Mouse (Mus musculus) lung, postnatal 4 days (tissue): Measurements from ENCODE around the gene Prkar1a.
A peak's percentile ranks its signal among the peaks of the same experiment; 100 is the strongest.

Experiments used
- DNase-seq, 2 experiments: peaks; one replicate each; pipeline ENCODE4 v3.0.0; 2021

Gene Prkar1a

DNA sequence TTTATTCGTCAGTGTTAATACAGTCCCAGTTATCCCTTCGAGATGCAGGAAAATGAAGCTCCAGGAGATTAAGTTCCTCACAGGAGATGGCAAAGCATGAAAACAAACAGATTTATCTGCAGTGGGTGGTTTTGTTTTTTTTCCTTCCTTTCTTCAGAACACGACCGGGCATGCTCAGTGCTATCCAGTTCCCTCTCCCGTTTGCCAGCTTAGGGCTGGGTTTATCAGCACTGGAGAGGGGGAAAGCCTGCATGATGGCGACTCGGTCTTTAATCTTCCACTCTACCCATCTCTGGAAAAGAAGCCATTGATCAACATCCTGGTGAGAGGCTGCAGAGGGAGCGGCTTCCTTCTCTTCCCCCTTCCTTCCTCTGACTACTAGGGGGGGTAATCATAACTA is at the start of gene Prkar1a:
Gene Prkar1a, plus strand, starts transcription at position 200 of the 400 bp plus-strand sequence.
- DNase-seq = no peak

DNA sequence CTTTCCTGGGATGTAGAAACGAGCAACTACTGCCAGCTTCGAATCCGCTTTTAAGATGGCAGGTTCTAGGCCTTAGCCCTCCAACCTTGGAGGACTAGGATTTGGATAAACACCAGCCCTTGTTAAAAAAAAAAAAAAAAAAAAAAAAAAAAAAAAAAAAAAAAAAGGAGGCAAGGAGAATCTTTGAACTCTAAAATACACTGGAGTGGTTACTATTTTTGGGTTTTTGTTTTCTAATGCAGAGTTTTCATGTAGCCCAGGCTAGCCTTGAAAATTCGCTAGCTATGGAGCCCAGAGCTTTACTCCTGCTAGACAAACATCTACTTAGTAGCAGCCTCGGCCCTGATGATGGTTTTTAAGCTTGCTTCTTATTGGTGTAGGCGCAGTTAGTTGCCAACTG is 41.6 kb upstream of the Prkar1a start:
- no peak for DNase-seq

DNA sequence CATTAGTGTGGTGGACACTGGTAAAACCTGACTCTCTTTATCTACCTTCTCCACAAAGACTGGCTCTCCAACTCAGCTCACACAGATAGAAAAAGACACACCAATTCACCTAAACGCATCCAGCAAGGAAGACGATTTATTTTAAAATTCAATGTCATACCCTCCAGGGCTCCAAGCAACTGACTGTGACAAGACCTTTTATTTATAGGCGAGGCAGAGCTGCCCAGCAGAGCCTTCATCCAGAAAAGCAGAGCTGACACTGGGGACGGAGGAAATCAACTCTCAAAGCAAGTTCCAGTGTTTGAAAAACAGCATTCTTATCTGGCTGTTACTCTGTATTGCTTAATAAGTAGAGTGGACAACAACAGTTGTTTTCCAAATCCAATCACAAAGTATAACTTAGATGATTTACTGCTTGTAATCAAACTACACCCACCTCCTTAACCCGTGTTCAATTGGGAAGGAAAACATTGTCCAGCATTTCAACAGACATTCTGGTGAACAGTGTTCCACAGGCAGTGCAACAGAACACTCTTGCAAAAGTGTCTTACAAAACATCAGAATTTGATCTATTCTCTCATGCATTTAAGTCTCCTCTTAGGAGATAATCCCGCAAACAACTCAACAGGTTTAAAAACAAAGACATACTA is 40.1 kb upstream of the Prkar1a start:
- DNase-seq = no peak

GRCm38 (mm10) chr11:109610046-109610794 is 39.0 kb upstream of the Prkar1a start:
- DNase-seq = peak in 1 of 2 experiments; percentile 47

DNA sequence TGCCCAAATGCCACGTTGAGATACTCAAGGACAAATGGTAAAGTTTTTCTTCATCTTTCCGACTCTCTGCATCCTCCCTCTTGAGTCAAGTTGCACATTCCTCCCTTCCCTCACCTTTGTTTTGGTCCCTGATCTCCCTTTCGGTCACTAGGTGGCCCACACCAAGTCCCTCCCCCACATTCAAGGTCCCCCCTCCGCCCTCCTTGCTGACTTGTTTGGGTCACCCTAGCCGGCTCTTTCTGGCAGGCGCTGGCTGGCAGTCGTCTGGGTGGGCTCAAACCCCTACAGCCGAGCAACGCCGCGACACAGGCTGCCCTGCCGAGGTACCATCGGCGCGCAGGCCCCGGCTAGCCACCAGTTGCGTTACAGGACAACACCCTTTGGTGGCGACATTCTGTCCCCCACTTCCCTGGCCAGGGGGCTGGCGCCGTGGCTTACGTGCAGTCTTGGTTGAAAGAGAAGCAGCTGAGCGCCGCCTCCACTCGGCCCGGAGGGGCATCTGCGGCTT is 38.4 kb upstream of the Prkar1a start:
- DNase-seq = no peak

DNA sequence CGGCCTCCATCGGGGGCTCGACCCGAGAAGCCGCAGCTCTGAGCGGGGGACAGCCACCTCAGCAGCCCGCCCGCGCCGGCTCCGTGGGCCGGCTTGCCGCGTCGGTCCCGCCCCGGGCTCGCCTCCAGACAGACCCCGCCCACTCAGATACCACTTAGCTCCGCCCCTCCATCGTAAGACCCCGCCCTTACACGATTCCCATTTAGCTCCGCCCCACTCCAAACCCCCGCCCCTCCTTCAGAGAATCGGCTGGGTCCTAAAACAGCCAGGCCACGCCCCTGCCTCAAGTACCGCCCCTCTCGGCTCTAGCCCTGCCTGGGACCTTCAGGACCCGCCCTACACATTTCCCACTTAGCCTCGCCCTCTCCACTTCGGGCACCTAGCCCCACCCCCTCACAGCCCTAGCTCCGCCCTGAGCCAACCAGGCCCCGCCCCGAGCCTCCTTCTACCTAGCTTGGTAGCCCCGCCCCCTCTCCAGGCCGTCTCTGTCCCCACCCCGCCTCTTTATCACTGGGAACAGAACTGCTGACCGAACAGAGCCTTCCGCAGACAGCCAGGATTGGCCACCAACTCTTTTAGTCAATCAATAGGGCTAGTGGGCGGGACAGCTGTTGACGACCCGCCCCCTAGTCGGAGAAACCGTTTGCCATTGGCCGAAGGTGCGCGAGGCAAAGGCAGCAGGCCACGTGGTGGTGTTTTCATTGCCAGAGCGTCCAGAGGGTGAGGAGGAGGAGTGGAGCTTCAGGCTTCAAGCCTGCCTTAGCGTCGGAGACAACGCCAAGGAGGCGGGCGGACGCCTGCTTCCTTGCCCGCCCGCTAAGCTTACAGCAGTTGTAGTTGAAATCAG is 37.7 kb upstream of the Prkar1a start, which contains the start of gene Wipi1:
Gene Wipi1, minus strand, starts transcription at position 665 of the 847 bp plus-strand sequence.
- DNase-seq = peak; percentile 99

DNA sequence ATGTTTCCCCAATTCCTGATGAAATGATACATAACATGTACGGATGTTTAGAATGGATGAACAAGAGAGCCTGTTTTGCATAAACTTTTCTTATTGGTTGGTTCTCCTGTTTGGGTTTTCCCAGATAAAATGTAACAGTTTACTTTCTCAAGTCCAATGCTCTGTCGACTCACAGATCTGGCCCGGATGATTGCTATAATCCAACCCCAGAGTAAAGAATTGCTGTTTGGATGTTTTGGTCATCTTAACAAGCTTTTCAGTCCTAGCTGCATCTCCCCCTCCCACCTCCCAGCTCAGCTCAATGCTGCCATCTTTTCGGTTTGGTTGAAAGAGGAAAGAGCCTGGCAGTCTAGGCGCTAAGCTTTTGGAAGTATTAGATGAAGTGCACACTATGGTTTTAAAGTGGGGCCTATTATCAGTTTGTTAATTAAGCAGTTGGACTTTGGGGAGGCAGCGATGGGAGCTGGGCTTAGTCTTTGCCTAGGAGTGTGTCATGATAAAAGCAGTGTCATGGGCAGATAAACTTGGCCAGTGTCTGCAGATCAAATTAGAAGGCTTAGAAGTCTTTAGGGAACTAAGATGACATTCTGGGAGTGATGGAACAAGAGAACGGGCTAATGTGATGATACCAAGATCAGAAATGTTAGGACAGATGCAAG is 36.2 kb upstream of the Prkar1a start:
- no peak for DNase-seq

DNA sequence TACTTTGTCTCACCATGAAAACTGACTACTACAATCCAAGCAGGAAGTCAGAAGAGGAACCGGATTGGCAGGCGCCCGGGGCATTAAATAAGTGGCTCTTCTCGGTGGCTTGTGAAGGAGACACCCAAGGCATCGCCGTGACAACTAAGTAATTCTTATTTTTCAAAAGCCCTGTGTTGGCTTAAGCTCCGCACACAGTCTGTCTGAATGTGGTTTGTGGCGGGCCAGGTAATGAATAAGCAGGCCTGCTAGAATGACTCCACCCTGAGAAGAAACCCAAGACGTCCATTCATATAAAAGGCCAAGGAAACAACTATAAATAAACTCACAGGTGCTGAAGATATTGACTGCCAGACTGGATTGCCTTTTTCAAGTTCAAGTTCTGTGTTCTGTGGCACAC is 33.9 kb upstream of the Prkar1a start:
- no peak for DNase-seq

- no peak for DNase-seq
Observed at GRCm38 (mm10) chr11:109616352-109616751, 32.9 kb upstream of the Prkar1a start.

DNA sequence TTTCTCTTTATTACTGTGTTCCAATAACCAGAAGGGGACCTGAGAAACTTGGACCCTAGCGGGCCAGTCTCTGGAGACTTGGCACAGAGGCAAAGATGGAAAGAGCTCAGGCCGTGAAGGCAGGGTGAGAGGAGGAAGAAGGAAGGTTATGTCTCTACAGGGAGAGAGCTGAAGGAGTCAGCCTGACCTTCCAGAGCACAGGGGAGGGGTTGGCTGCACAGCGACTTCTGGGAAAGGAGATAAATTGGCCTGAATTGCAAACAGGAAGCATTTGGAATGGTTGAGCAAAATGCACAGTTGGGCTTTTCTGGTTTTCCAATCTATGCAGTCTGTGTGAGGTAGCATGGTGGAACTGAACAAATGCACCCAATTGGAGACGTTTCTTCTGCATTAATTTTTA is 32.4 kb upstream of the Prkar1a start:
- no peak for DNase-seq

GRCm38 (mm10) chr11:109619055-109619454 is 30.1 kb upstream of the Prkar1a start:
- DNase-seq = peak in 1 of 2 experiments; percentile 65

DNA sequence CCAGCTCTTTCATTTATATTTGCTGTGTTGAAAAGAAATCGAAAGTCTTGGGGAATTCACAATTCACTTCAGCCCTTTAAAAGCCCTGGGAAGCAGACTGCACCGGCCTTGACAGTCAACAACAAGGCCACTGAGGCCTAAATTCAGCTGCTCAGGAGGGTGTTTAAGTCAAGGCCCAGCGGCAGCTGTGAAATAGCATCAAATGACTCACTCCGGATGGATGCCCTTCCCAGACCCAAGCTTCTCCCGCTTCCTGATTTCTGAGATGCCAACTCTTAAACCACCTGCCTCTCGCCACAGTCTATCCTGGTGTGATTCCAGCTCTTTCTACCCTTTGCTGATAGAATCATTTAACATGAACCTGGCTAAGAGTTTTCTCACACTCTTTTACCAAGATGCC is 28.8 kb upstream of the Prkar1a start:
- no peak for DNase-seq

DNA sequence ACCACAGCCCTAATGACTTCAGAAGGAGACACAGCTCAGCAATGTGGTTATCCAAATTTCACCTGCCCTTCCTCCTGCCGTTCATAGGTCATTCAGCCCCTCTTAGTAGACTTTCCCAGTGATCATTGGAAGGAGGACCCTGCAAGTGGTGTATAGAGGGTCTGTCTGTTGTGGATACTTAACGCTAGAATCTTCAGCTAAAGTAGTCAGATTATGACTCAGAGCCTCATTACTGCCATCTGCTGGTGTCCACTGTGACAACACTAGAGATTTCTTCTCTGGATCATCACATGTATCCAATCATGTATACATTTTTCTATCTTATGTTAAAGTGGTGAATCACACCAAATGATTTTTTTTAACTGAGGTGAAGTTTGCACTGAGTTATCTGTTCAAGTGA is 28.0 kb upstream of the Prkar1a start:
- DNase-seq = peak in 1 of 2 experiments; percentile 62

DNA sequence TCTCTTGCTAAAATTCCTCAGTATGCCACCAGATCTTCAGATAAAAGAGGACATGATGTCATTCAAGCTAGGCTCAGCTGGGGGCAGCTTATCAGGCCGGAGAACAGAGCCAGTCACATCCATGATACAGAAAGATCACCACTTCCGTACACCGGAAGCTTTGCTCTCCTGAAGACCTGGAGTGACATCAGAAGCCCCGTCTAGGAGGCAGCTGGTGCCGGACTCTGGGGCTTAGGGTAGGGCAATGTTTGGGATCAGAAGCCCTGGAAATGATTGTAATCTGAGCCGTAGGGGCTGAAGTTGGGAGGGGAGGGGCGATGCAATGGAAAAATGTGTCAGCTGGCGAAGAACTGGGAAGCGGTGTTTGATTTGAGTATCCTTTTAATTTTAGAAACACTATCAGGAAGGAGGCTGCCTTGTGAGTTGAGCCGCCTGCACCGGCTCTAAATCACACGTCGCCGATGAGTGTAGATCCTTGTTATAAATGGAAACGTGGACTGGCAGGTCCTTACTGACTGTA is 26.6 kb upstream of the Prkar1a start:
- peak; percentile 32 to 33 for DNase-seq

- DNase-seq = no peak
Observed at GRCm38 (mm10) chr11:109623238-109623637, 26.0 kb upstream of the Prkar1a start.

GRCm38 (mm10) chr11:109627648-109628047 is 21.6 kb upstream of the Prkar1a start:
- peak in 1 of 2 experiments; percentile 31 for DNase-seq

- no peak for DNase-seq
Observed at GRCm38 (mm10) chr11:109628099-109628498, 21.1 kb upstream of the Prkar1a start.

- DNase-seq = no peak
Observed at GRCm38 (mm10) chr11:109629021-109629521, 20.1 kb upstream of the Prkar1a start.

DNA sequence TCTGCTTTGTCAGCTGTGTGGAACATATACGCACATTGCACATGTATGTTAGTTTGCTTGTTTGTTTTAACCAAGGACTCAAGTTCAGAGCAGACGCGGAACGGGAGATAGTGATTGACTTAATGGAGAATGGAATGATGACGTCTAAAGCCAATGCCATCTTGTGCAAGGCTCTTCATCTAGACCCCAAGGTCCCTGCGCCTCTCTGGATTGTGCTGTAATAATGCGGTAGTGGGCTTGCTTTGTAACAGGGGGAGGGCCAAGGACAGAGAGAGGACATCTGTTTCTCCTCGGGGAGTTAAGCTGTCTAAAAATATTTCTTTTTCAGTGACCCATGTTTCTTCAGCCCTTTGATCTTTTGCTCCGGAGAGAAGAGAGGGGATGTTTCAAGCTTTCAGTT is 14.3 kb upstream of the Prkar1a start:
- DNase-seq = no peak

GRCm38 (mm10) chr11:109635871-109636395 is 13.3 kb upstream of the Prkar1a start:
- DNase-seq = no peak

DNA sequence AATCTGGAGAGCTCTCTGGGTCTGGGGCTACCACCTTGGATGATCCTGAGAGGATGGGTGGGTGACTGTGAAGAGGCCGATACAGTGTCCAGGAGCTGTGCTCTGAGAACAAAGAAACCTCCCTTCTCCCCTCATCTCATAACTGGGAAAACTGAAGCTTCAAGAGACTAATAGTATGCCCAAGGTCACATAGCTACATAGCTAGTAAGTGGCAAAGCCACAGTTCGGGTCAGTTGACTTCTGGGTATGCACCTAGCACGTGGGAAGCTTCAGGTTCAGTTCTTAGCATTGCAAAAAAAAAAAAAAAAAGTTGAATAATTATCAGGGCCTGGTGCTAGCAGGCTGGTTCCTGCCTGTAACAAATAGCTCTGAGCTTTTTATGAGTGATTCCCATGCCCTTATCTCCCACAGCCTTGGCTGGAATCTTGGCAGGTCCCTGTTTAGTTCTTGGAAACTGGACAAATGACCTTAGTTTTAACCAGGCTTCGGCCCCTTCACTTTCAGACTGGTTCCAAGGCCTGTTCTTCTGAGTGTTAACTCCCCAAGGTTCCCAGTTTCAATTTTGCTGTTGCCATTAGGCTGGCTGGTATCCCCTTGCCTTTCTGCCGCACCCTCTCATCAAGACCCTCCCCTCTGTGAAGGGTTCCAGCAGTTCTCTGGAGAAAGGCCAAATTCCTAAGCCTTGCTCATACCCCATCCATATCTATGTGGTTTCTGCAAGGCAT is 7.5 kb upstream of the Prkar1a start:
- DNase-seq = peak in 1 of 2 experiments; percentile 37
